Mouse (Mus musculus) retina, postnatal 1 day (tissue): ENCODE measurements at regions not wholly inside any gene's neighbourhood (a gene's known extent, or its start where the extent isn't known, plus 50 kb on each side); places are given as distances from the start of the nearest gene placed in this dataset.

Source experiments
- DNase-seq: peaks from one replicate; pipeline ENCODE4 v3.0.0-alpha.2; 2012

DNA sequence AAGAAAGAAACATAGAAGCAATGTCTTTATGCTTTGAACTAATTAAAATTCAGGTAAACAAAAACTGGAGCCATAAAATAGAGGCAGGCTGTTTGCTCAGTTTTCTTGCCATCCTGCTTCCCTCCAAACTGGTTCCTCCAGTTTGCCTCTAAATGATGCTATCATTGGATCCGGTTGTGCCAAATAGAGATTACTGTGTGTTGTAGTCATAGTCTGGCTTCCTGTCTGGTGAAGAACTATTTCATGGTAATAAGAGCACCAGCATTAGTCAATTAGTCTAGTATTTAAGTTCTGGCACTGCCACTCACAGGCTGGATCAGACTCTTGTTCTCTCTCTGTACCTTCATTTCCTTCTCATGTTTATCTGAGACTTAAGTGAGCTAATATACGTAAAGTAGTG, 141.9 kb upstream of the Rasa1 start:
- no peak for DNase-seq

DNA sequence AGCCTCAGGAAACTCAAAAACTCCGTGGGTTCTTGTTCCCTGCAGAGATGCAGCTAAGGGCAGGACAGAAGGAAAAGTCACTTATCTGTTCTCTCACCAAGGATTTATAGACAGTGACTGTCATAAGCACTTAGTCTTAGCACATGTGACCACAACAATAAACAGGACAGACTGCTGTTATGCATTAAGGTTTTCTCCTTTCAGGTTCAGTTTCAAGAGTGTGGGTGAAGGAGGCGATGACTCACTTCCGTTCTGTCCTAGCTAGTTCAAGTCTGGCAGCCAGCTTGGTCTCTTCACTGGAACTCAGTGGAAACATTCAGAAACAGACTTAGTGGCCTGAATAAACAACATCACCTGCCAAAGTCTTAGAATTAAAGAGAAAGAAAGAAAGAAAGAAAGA, 141.1 kb upstream of the Rasa1 start:
- DNase-seq: no peak

DNA sequence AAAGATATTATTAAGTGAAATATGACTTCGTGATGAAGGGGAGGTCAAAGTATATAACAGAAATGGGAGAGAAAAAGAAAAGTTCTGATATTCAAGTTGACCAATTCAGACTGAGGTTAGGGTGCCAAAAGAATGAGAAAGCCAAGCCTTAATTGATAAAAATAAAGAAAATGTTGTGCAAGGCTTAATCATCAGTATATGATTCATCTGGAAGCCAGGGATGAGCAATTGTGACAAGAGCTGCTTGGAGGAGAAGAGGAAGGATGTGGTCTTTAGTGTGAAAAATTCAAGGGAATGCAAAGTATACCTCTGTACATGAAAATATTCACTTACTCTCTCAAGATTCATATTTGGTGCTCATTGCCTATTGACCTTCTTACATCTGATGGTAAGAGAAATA, 129.7 kb upstream of the Rasa1 start:
- no peak for DNase-seq

DNA sequence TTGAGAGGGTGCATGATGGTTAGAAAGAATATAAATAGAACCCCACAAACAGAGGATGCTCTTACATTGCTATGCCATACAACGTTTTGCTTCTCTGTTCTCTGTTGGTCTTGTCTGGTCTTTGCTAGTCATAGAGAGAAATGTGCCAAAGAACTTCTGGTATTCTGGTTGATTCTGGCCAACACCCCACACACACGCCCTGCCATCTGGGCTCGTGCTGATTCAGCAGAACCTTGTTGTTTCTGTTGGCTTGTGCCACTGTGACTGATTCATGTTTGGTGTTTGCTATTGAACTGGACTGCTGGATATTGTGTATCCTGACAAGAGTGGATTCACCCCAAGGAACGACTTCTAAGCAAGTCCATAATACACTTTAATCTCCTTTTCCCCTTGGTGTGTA, 126.0 kb upstream of the Rasa1 start:
- DNase-seq: no peak

DNA sequence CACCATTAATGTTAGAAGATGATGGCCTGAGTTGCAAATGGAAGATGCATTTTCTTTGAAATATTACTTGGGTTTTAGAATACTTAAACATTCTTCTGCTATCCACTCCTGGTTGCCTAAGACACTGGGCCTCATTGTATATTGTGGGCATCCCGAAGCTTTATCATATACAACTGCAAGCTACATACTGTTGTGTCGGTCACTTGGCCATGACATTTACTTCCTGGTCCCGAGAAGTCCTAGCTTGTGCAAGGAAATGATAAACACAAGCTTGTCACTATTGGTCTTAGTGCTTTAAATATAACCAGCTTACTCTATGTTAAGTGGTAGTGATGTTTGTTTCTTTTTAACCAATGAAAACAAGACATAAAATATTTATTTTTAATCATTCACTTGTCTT, 122.4 kb upstream of the Rasa1 start:
- DNase-seq: no peak

DNA sequence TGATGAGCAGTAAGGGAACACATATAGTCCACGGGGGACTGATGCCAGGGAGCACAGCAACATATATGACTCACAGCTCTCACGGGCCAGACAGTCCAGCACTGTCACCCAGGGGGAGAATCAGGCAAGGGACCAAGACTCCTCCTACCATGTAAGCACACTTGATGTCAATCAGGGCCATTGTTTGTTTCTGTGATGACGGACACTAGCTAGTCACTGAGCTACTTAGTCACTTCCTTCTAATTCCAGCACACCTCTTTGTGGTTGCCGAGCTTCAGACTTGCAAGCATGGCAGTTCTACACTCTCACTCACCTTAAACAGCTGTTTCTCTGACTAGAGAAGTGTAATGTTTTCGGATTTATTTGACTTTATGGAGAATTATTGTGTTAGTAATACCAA, 109.9 kb upstream of the Rasa1 start:
- DNase-seq: no peak

DNA sequence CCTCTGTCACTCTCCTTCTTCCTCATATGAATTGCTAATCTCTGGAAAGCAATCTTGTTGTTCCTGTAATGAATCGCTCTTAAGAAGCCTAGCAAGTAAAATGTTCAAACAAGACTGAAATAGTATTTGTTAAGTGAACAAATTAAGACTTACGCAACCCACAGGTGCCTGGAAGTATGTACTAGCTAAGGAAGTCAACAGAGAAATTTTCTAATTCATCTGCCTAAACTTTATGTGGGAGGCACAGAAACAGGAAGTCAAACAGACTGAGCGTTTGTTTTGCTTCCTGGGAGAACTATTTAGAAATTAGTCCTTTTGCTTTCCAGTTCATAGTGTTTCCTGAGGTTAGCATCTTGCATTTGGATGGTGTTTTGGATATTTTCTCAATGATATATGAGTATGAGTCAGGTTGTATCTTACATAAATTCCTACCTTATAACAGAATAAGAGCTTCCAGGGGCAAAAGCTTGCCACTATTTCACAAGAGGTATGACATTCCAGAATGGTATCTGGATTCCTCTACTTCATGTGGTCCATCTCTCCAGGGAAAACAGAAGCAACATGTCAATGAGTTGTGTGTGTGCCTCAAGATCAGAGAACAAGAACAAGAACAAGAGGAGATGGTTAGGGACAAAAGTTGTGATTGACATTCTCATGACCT, 87.5 kb upstream of the Rasa1 start:
- DNase-seq: no peak

DNA sequence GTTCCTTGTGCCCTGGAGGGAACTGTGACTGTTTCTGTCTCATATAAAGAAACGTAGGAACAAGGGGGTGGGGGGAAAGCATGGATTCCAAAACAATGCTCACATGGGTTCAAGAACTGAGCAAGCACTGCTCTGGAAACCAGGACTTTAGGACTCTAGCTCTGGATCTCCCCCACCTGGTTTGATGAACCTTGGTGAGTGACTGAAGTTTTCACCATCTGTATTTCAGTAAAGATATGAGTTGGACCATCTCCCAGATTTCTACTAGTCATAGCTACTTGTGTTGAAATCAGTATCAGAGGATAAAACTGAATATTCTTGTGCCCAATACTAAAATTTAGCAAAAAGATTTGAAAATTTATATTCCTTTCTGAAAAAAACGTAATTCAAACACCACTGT, 70.7 kb upstream of the Rasa1 start:
- DNase-seq: no peak

DNA sequence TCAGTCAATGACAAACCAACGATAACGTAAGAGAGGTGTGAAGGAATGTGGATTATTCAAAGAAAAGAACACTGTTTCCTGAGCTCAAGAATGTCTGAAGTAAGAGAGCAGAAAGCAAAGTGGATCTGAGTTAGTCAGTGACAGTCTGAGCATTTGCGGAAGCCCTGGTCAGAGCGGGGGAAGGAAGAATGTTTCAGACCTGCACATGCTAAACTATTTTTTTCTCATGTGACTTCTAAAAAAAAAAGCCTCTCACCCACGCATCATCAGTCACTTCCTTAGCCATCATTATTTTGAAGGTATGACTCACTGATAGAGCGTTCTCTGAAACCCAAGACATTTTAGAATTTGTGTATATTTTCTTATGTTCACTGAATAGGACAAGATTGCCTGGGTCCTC, 70.2 kb upstream of the Rasa1 start:
- no peak for DNase-seq

DNA sequence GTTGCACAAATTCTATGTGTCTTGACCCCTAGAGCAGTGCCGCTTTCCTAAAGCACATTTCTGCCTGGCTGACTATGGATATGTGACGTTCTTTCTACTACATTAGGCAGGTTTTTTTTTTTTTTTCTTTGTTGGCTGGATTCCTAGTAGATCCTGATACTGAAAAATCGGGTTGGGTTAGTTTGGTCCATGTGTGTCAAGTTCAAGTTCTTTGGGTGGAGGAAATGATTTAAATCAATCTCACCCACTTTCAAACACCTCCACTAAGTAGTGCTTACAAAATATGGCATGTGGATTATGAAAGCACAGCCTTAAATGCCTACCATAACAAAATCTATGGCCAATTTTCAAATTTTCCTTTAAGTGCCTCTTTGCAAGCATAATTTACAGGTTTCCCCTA, 63.1 kb upstream of the Rasa1 start:
- no peak for DNase-seq
